Mouse (Mus musculus): ENCODE data around the gene Spata2. TPM values are rescaled to one million over a fixed set of nuclear protein-coding genes. Genes with fewer than 3 reads are reported as not detected.

Gene Spata2
- polyA plus RNA-seq, 1 experiment from 2014 or later: 8.3 TPM

DNA sequence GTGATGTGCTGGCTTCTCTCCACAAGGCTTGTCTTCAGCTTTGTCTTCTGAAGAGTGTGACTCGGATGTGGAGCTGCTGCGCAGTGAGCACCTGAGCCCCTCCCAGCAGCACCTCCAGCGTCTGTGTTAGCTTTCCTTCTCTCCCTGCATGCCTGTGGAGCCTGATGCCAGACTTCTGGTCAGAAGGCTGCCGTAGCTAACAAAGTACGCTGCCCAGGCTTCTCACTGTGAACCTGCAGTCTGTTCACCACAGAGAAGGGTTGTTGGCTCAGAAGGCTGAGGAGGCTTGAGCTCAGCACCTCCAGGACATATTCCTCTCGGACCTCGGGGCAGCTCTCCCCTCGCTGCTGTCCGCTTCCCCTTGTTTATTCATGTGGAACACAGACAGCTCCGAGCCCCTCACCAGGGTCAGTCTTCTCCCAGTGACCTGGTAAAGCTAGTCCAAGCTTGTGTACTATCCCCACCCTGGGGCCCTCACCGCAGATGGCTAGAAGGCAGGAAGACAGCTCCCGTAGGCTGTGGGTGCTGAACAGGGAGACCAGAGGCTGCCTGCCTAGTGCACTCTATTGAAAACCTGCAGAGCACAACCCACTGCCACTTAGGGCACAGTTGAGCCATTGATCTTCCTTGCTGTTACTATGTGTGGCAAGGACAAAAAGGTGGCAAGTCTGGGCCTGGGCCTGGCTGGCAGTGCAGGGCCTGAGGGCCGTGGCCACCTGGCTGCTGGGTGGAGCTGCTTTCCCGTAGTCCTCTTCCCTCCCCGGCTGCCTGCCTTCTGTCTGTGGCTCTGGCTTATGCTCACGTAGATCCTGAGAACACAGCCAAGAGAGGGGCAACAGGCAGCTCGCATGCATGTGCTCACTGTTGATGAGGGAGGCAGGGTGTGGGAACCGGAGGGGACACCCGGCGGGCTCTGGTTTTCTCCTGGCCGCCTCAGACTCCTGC, 43.1 kb downstream of the Spata2 start:
- H3K4me1 ChIP-seq (ENCODE audit: control insufficient read depth, low read depth, low read length): peaks cover 29% of the 10 kb centered on the region
- peaks cover 38% of the 10 kb centered on the region for H3K36me3 ChIP-seq (ENCODE audit: control insufficient read depth, insufficient read depth)
- no peak overlapping the region for H3K27ac ChIP-seq (ENCODE audit: low read length)
- no peak for ATAC-seq (ENCODE audit: low read depth)
- no peaks in the 10 kb centered on the region for H3K27me3 ChIP-seq (ENCODE audit: control insufficient read depth, insufficient read depth, low read depth, low read length)
- H3K4me3 ChIP-seq (ENCODE audit: low read depth, low read length): no peak overlapping the region
- H3K9ac ChIP-seq (ENCODE audit: low read depth, low read length): no peak overlapping the region
- H3K4me2 ChIP-seq (ENCODE audit: low read depth, low read length): no peak overlapping the region
- WGBS (ENCODE audit: insufficient replicate concordance): 84% methylated on average over 21 of the region's 21 CpGs
- no peaks in the 10 kb centered on the region for H3K9me3 ChIP-seq (replicated peaks; ENCODE audit: control insufficient read depth, low read length)

DNA sequence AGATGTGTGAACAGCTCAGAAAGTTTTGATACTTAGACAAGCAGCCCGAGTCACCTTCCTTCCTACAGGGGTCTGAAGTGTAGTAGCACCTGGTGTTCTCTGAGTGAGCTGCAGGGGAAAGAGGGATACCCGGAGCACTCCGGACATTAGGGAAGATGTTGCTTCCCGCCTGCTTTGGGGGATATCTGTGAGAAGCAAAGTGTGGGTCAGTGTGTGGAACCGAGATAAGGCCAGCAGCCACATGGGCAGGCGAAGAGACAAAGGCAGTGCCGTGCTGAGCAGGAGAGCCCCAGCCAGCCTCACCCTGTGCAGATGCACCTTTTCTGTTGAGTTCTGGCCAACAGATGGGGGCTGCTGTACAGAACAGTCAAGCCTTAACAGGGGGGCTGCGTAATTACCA, 45.1 kb downstream of the Spata2 start:
- WGBS (ENCODE audit: insufficient replicate concordance): 32% methylated on average over 8 of the region's 8 CpGs
- H3K36me3 ChIP-seq (ENCODE audit: control insufficient read depth, insufficient read depth): peaks cover 25% of the 10 kb centered on the region
- peaks cover 29% of the 10 kb centered on the region for H3K4me1 ChIP-seq (ENCODE audit: control insufficient read depth, low read depth, low read length)
- H3K9ac ChIP-seq (ENCODE audit: low read depth, low read length): peak overlapping the region; percentile 33
- H3K27ac ChIP-seq (ENCODE audit: low read length): peak overlapping the region; percentile 82
- ATAC-seq (ENCODE audit: low read depth): peak; percentile 98
- H3K4me3 ChIP-seq (ENCODE audit: low read depth, low read length): no peak overlapping the region
- peak overlapping the region; percentile 46 for H3K4me2 ChIP-seq (ENCODE audit: low read depth, low read length)
- no peaks in the 10 kb centered on the region for H3K27me3 ChIP-seq (ENCODE audit: control insufficient read depth, insufficient read depth, low read depth, low read length)
- no peaks in the 10 kb centered on the region for H3K9me3 ChIP-seq (replicated peaks; ENCODE audit: control insufficient read depth, low read length)

DNA sequence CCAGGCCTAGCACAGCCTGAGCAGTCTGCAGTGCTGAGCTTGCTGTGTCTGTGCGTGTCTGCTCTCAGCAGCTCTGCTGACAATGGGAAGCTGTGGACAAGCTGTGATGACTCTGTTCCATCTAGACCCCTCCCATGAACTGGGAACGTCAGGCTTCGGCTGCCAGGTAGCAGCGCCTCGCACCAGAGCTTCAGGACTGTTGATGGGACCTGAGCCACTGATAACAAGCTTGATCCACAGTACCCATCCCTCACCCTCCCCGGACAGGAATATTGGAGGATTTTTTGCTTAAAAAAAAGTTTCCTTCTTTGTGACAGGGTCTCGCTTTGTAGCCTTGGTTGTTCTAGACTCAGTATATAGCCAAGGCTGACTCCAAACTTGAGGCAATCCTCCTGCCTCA, 45.5 kb downstream of the Spata2 start:
- no peak overlapping the region for H3K4me3 ChIP-seq (ENCODE audit: low read depth, low read length)
- H3K9me3 ChIP-seq (replicated peaks; ENCODE audit: control insufficient read depth, low read length): no peaks in the 10 kb centered on the region
- 60% methylated on average over 7 of the region's 7 CpGs for WGBS (ENCODE audit: insufficient replicate concordance)
- 0 out of 2 replicates have a peak overlapping the region, but pooled peaks have one; percentile 38 for H3K9ac ChIP-seq (ENCODE audit: low read depth, low read length)
- H3K27ac ChIP-seq (ENCODE audit: low read length): peak overlapping the region; percentile 82
- no peaks in the 10 kb centered on the region for H3K27me3 ChIP-seq (ENCODE audit: control insufficient read depth, insufficient read depth, low read depth, low read length)
- H3K4me2 ChIP-seq (ENCODE audit: low read depth, low read length): peak overlapping the region; percentile 46
- peaks cover 29% of the 10 kb centered on the region for H3K4me1 ChIP-seq (ENCODE audit: control insufficient read depth, low read depth, low read length)
- H3K36me3 ChIP-seq (ENCODE audit: control insufficient read depth, insufficient read depth): peaks cover 25% of the 10 kb centered on the region
- peak; percentile 77 for ATAC-seq (ENCODE audit: low read depth)

DNA sequence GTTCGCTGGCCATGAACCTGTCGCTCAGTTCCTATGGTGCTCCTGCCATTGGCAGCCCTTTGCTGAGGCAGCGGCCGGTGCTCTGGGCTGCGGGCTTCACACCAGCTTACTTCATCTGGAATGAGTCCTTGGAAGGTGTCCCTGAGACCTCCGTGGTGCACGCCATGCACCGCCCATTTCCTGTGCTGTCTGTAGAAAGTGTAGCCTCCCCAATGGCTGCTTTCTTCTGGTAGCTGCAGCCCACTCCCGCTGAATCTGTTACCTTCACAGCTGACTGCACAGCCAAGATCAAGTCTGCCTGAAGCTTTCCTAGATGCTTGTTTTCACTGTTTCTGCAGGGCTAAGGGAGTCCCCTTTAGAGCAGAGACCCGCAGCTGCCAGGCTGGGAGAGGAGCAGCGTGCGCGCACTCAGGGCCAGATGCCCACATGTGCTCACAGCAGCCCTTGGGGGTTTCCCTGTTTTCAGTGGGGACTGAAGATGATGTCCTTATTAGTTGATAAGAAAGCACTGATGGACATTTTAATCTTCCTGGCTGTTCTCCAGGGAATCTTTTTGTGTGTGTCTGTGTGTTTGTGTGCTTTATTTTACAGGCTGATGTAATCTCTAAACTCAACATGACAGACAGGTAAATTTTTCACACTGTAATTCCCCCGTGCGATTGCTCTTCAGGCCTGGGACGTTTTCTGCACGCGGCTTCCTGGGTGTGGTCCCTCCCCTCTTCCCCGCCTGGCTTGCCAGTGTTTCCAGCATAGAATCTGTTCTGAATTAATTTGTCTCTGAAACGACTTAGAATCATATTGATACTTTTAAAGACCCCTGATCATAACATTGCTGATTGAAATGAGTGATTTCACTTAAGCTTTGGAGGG, 46.5 kb downstream of the Spata2 start:
- WGBS (ENCODE audit: insufficient replicate concordance): 65% methylated on average over 20 of the region's 20 CpGs
- no peaks in the 10 kb centered on the region for H3K27me3 ChIP-seq (ENCODE audit: control insufficient read depth, insufficient read depth, low read depth, low read length)
- H3K9me3 ChIP-seq (replicated peaks; ENCODE audit: control insufficient read depth, low read length): no peaks in the 10 kb centered on the region
- H3K27ac ChIP-seq (ENCODE audit: low read length): peak overlapping the region; percentile 10; the same call in 1 of the 2 replicates
- ATAC-seq (ENCODE audit: low read depth): no peak
- peaks cover 23% of the 10 kb centered on the region for H3K36me3 ChIP-seq (ENCODE audit: control insufficient read depth, insufficient read depth)
- peak overlapping the region; percentile 15; the same call in 1 of the 2 replicates for H3K9ac ChIP-seq (ENCODE audit: low read depth, low read length)
- no peak overlapping the region for H3K4me3 ChIP-seq (ENCODE audit: low read depth, low read length)
- H3K4me1 ChIP-seq (ENCODE audit: control insufficient read depth, low read depth, low read length): peaks cover 29% of the 10 kb centered on the region
- H3K4me2 ChIP-seq (ENCODE audit: low read depth, low read length): no peak overlapping the region

DNA sequence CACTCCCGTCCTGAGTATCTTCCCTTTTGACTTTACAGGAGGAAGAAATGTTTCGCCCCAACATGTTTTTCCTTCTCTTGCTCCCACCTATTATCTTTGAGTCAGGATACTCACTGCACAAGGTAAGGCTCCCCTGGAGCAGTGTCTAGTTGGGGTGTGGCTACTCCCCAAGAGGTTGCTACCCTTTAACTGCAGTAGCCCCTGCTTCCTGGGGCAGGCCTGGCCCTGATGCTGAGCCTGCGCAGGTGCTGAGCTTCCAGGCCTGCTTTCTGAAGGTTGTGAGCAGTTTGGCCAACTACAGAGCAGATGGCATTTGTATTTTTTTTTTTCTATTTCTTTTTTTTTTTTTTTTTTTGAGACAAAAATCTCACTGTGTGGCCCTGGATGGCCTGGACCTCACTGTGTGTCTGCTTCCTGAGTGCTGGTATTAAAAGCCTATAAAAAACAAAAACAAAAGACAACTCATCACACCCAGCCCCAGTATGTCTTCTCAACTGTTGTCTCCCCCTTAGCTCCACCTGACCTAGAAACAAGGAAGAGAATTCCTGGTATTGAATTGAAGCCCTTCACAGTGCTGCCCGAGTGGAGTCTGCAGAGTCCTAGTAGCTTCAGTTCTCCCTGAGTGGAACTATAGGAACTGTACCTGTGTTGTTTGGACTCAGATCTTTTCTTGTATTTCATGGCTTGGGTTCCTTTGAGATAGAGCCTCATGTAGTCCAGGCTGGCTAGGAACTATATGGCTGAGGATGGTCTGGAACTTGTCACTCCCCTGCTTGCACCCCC, 49.1 kb downstream of the Spata2 start:
- Histone ChIP-seq H3K36me3 (ENCODE audit: control insufficient read depth, insufficient read depth) (peaks cover 13% of the 10 kb centered on the region), H3K27me3 (ENCODE audit: control insufficient read depth, insufficient read depth, low read depth, low read length) (no peaks in the 10 kb centered on the region), H3K9me3 (replicated peaks; ENCODE audit: control insufficient read depth, low read length) (no peaks in the 10 kb centered on the region), H3K27ac (ENCODE audit: low read length) (no peak overlapping the region), H3K4me2 (ENCODE audit: low read depth, low read length) (no peak overlapping the region), H3K4me1 (ENCODE audit: control insufficient read depth, low read depth, low read length) (peaks cover 28% of the 10 kb centered on the region), H3K4me3 (ENCODE audit: low read depth, low read length) (no peak overlapping the region), H3K9ac (ENCODE audit: low read depth, low read length) (no peak overlapping the region)
- WGBS (ENCODE audit: insufficient replicate concordance): 93% methylated on average over 4 of the region's 4 CpGs
- ATAC-seq (ENCODE audit: low read depth): no peak

DNA sequence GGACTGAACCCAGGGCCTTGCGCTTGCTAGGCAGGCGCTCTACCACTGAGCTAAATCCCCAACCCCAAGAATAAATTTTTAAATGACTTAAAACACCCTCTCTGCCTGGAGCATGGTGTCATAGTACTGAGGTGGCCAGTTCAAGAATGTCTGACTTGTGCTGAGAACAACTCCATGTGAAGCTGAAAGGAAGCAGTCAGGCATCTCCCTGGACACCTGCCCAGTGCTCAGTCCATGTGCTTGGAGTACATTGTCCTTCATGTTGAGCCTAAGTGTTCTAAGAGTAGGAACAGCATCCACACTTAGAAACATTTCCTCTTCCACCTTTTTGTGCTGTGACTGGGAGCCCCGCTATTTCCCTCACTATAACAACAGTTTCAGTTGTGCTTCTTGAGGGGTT, 53.3 kb downstream of the Spata2 start:
- Histone ChIP-seq H3K9me3 (replicated peaks; ENCODE audit: control insufficient read depth, low read length) (no peaks in the 10 kb centered on the region), H3K4me1 (ENCODE audit: control insufficient read depth, low read depth, low read length) (no peaks in the 10 kb centered on the region), H3K4me2 (ENCODE audit: low read depth, low read length) (no peak overlapping the region), H3K9ac (ENCODE audit: low read depth, low read length) (no peak overlapping the region), H3K27me3 (ENCODE audit: control insufficient read depth, insufficient read depth, low read depth, low read length) (no peaks in the 10 kb centered on the region), H3K27ac (ENCODE audit: low read length) (no peak overlapping the region), H3K4me3 (ENCODE audit: low read depth, low read length) (no peak overlapping the region), H3K36me3 (ENCODE audit: control insufficient read depth, insufficient read depth) (peaks cover 22% of the 10 kb centered on the region)
- no peak for ATAC-seq (ENCODE audit: low read depth)
- WGBS (ENCODE audit: insufficient replicate concordance): 90% methylated on average over 3 of the region's 3 CpGs

DNA sequence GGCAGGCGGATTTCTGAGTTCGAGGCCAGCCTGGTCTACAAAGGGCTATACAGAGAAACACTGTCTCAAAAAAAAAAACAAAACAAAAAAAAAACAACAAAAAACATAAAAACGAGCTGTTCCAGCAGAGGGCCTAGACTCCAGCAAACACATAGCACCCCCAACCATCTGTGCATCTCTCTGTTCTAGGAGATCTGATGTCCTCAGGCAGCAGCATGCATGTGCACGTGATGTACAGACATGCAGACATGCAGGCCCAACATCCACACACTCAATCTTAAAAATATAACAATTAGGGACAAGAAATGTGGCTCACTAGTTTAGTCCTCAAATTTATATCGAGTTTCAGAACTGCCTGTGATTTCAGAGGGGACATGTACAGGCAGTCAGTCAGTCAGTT, 56.3 kb downstream of the Spata2 start:
- Histone ChIP-seq H3K36me3 (ENCODE audit: control insufficient read depth, insufficient read depth) (peaks cover 20% of the 10 kb centered on the region), H3K27ac (ENCODE audit: low read length) (no peak overlapping the region), H3K27me3 (ENCODE audit: control insufficient read depth, insufficient read depth, low read depth, low read length) (no peaks in the 10 kb centered on the region), H3K9ac (ENCODE audit: low read depth, low read length) (no peak overlapping the region), H3K4me3 (ENCODE audit: low read depth, low read length) (no peak overlapping the region), H3K4me2 (ENCODE audit: low read depth, low read length) (no peak overlapping the region), H3K9me3 (replicated peaks; ENCODE audit: control insufficient read depth, low read length) (no peaks in the 10 kb centered on the region), H3K4me1 (ENCODE audit: control insufficient read depth, low read depth, low read length) (peaks cover 6% of the 10 kb centered on the region)
- no peak for ATAC-seq (ENCODE audit: low read depth)
- 77% methylated on average over 5 of the region's 5 CpGs for WGBS (ENCODE audit: insufficient replicate concordance)

DNA sequence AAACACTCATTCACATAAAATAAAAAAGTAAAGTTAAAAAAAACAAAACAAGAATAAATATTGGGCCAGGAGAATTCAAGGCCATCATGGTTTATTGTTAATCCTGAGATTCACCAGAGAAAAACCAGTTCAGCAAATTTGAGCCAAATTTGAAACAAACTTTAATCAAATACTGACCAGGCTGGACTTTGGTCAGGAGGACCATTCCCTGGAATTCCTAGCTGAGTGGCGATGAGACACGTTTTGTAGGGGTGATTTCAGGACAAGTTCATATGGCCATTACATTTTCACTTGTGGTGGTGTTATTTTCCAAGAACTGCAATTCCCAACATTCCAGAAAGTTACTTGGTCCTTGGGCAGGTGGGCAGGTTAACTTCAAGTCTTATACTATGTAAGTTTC, 57.1 kb downstream of the Spata2 start:
- Histone ChIP-seq H3K4me3 (ENCODE audit: low read depth, low read length) (no peak overlapping the region), H3K36me3 (ENCODE audit: control insufficient read depth, insufficient read depth) (peaks cover 20% of the 10 kb centered on the region), H3K9me3 (replicated peaks; ENCODE audit: control insufficient read depth, low read length) (no peaks in the 10 kb centered on the region), H3K27me3 (ENCODE audit: control insufficient read depth, insufficient read depth, low read depth, low read length) (no peaks in the 10 kb centered on the region), H3K9ac (ENCODE audit: low read depth, low read length) (no peak overlapping the region), H3K4me2 (ENCODE audit: low read depth, low read length) (no peak overlapping the region), H3K4me1 (ENCODE audit: control insufficient read depth, low read depth, low read length) (peaks cover 14% of the 10 kb centered on the region), H3K27ac (ENCODE audit: low read length) (no peak overlapping the region)
- ATAC-seq (ENCODE audit: low read depth): no peak
- WGBS (ENCODE audit: insufficient replicate concordance): 83% methylated on average over 2 of the region's 2 CpGs

Measured in liver, embryonic 16.5 days (tissue).